Mouse (Mus musculus) frontal cortex, postnatal 36 days (tissue): ENCODE results near the gene Kcna2.

Experiments used
- DNase-seq, 2 experiments: peaks; one replicate each; pipeline ENCODE4 v3.0.0; 2022; ENCODE audit warnings: low spot score in 2 of 2

Gene Kcna2

DNA sequence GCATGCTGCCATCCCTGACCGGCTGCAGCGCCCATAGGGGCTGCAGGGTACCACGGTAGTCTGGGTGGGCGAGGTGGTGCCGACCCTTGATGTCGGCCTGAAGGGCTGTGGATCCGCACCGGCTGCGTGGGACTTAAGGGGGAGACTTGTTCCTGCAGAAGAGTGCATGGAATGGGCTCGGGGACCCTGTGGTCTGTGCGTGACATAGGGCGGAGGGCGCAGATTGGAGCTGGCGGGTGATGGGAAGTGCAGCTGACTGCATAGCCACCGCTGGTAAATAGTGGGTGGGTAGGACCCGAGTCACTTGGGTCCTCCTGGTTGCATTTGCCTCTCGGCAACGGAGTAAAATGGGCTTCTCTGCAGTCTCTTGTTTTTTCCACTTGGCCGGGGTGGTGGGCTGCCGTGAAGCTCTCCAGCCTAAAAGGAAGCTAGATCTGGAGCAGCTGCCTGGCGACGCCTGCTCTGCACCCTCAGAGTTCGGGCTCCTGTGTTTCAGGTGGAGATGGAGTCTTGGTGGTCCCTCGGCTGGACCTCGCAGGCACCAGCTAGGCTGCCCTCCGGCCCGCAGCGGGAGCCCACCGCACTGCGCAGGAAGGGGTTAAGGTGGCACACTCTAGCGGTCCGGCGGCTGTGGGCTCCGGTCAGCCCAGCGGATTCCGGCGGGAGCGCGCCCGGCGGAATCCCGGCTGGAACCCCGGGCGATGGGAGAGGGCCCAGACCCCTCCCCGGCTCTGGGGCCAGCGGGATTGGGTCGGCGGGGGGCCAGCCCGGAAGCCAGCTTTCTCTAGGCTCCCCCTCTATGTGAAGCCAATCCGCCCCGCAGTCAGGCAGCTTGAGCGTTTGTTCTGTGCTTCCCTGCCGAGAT lies 1.1 kb downstream of the Kcna2 start:
- peak; percentile 68 to 69 for DNase-seq

DNA sequence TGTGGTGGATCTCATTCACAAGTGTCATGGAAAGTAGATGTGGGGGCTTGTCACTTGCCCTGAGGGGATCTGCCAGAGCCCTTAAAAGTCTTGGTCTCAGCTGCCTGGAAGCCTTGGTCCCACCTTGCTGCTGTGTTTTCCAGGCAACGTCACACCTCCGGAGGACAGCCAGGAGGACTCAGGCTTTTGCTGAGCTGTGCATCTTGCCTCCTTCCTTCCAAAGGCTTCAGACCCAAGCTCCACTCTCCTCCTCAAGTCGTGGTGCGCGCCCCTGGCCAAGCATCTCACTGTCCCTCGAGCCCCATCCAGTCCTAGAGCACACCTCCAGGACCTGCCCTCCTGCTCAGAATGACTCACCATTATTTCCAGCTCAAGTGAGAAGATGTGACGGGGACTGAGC lies 2.1 kb downstream of the Kcna2 start:
- no peak for DNase-seq

DNA sequence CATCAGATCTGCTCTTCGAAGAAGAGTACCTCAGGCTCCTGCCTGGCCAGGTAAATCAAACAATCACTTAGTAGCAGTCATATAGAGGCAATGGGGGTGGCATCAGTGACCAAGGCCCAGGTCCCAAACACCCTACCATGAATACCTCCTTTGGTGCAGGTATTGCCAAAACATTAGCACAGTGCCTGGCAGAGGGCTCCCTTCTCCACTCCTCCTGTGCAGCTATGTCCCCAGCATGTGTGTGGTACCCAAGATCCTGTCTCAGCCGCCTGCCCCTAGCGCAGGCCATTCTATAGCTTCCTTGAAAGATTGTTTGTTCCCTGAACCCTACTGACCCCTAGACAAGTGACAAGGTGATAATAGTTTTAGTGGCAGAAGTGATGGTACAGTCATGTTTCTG lies 2.5 kb downstream of the Kcna2 start:
- no peak for DNase-seq

DNA sequence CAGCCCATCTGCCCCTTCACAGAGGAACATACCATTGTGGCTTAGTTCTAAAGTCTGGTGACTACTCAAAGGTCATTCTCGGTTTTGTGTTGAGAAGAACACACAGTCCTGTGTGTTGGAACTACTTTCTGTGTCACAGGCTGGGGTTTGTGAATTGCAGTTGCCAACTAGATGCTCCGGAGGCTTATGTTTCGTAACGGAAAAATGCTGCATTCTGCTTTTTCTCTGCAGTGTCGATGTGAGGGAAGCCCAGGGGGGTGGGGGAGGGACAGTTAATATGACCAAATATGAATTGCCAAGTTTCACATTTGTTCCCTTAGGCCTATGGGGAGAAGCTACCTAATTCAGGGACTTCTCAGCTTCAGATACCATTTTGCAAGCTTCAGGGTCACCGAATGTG lies 5.0 kb downstream of the Kcna2 start:
- DNase-seq = no peak

DNA sequence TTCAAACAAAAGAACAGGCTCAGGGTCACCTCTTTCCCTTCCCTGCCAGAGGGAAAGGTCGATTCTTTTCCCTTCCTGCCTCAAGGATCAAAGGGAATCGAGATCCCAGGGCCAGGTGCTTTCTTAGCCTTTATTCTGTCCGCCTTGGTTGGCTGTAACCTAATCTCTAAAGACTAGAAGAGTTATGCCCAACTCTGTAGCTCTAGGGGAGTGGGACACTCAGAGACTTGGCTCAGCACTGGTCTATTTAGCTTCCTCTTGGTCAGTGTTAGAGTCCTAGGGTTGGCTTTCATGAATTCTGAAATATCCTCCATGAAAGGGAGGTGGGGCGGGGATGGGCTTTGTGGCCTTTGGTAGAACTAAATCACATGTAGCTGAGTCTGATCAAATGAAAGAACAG lies 11.6 kb downstream of the Kcna2 start:
- no peak for DNase-seq

DNA sequence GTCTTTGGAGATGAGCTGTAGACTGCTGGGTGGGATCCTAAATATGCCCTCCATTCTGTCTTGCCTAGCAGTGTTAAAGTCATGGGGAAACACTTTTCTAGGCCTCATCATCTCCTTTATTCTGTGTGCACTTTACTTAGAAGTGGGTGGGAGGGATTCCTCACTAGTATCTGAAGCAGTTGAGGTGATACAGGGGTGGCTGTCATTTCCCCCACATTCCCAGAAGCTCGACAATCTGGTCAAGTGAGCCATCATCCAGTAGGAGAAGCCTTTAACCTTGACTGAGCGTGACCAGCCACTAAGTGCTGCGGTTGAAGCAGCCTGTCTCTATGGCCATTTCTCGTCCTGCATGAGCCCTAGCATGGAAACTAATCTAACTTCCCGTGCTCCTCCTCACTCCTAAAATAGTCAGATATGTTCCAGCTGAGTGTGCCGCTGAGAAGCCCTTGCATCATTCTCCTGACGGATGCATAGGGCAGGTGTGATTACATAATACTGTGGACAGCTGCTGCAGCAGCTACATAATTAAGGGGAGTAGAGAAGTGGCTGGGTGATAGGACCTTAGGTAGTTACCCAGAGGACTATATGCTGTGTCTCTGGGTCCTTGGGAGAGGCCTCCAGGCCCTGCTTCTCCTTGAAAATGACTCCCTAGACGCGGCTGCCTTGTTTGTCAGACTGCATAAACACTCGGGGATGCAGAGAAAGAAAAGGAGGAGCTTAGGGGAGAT lies 12.2 kb downstream of the Kcna2 start:
- DNase-seq = peak in 1 of 2 experiments; percentile 51

DNA sequence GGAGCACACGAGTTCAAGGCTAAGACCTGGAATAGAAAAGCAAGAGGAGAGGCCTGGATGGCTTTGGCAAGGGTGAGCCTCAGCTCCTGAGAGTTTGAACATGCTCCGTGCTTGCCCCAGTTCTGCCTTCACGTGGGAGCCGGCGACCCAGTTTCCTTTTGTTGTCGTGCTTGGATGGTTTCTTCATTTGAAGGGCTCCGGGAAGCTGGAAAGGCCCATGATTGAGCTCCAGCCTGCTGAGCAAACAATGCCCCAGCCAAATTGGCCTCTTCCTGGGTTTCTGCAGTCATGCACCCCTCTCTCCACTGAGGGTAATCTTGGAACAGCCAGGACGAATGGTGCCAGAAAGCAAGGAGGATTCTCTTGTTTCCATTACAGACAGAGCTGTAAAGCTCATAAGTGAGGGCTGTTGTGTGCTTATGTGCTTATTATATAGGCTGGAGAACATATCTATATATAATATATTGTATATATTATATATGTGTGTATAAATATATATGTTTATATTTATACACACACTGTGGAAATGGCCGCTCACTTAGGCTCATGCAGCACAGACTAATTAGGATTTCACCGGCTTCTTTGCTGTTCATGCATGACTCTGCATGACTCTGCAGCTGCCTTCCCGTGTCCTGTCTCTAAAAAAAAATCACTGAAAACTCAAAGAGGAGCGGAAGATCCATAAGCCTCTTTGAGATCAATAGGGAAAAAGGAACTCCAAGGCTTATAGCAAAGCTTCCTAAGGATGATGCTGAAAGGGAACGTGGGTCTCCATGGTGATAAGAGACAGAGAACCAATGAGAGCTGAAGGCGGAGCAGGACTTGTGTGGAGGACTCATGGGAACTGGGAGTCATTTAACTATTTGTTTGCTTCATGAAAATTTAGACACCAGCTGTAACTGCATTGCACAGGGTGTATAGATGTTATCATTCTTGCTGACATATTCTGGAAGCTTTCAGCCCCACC lies 13.1 kb downstream of the Kcna2 start:
- peak; percentile 63 to 83 for DNase-seq

DNA sequence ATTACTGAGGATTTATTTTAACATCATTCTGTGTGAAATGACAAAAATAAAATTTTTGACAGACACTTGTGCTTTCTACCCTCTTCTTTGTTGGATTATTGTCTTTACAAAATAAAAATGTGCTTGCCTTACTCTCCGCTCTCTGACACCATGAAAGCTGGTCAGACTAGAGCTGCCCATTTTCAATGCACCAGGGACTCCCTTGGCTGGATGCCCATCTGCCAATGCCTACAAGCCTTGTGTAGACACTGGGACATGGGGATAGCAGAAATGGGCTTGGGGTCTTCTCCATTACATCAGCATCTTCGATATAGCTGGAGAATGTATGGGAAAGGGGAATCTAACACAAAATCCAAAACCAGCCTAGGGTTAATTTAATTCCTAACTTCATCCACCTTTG lies 14.0 kb downstream of the Kcna2 start:
- no peak for DNase-seq

DNA sequence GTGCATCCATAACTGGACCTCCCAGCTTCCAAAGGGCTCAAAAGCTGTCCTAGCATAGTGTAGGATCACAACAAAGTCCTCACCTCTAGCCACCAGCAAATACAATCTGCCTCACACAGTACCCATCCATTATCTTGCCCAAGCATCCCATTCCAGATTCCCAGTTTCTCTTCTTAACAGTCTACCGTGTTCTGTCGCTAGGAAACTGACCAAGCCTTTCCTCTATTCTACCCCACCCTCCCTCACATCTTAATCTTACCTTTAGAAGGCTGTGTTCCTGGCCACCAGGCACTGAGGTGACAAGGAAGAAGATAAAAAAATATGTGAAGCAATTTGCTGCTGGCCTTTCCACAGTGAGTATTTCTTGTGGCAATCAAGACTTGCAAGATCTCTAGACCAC lies 14.8 kb downstream of the Kcna2 start:
- DNase-seq = no peak

DNA sequence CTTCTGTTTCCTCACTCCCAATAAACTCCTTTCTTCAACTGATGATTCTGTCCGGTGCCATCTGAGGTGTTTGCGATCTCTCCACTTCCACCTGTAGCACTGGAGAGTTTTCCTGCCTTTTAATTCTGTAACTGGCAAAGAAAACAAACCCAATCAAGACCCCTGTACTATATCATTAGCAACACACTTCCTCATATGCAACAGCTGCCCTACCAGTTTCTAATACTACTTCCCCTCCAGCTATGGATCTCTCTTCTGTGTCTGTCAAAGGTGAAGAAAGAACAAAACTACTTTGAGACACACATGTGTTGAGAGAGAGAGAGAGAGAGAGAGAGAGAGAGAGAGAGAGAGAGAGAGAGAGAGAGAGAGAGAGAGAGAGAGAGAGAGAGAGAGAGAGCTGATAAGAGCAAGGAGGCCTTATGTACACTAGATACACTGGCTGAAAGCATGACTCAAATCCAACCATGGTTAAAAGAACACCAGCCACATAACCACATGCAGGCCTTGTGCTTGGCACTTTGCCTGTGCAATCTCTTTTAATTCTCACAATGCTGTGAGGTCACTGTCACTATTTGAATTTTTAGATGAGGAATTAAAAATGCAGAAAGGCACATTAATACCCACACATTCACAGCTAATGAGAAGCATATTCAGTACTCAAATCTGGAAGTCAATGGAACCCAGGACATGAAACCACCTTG lies 19.1 kb downstream of the Kcna2 start:
- DNase-seq = no peak

DNA sequence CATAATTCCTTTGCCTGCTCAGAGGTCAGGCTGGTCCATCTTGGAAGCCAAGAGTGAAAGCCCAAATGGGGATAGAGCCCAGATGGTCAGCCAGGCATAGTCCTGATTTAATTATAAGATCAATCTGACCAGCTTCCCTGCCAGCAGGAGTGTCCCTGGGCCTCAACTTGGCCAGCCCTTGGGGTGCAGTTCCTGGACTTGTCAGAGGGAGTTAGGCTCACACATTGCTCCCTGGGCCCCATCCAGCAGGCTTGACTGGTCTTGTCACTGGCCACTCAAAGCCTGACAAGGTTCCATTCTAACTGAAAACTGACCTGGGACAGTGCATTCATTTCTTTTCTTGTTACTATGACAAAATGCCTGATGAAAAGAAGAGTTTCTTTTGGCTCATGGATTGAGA lies 21.4 kb downstream of the Kcna2 start:
- DNase-seq = no peak

DNA sequence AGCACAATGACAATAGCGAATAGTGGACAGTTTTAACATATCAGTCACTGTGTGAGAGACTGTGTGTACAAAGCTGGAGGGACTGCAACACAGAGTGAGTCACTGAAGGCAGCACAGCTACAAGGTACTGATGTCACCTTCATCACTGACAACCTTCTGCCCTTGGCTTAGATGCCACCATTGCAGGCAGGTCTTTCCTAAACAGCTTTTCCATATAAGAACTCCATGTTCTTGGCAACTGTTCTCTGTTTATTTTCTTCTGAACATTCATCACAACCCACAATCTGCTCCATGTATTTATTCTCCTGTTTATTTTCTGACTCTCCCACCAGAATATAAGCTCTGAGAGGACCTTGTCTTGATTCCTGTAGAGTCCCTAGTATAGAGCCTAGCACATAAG lies 26.7 kb downstream of the Kcna2 start:
- DNase-seq = no peak

DNA sequence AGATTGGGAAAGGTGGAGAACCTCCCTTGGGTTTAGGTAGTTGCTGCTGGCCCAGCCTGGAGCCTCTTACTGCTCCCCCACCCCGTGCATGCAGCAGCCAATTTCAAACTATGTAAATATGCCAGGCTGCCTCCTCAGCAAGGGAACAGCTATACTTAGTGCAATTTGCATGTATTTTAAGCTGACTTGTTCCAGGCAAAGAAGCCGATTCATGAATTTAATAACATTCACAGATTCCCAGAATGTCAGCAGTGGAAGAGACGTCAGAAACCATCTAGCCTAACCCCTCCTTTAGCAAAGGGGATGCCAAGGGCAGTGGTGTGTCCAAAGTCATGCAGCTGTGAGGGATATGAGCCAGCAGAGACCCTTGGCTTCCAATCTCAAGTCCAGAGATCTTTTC lies 27.5 kb downstream of the Kcna2 start:
- DNase-seq = peak in 1 of 2 experiments; percentile 83

DNA sequence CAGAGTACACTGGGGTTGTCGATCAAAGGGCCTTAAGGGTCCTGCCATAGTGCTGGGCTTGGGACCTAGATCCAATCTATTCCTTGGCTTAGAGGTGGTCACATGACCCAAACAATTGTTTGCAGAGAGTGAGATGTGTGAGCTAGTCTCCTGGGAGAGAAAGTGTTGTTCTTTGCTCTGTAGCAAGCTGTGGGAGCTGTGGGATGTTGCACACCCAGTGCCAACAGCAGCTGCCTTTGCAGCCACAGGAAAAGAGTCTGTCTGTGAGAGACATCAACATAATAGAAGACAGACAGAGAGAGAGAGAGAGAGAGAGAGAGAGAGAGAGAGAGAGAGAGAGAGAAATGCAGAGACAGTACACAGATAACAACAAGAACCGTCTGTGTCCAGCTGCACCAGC lies 28.3 kb downstream of the Kcna2 start:
- peak in 1 of 2 experiments; percentile 50 for DNase-seq

DNA sequence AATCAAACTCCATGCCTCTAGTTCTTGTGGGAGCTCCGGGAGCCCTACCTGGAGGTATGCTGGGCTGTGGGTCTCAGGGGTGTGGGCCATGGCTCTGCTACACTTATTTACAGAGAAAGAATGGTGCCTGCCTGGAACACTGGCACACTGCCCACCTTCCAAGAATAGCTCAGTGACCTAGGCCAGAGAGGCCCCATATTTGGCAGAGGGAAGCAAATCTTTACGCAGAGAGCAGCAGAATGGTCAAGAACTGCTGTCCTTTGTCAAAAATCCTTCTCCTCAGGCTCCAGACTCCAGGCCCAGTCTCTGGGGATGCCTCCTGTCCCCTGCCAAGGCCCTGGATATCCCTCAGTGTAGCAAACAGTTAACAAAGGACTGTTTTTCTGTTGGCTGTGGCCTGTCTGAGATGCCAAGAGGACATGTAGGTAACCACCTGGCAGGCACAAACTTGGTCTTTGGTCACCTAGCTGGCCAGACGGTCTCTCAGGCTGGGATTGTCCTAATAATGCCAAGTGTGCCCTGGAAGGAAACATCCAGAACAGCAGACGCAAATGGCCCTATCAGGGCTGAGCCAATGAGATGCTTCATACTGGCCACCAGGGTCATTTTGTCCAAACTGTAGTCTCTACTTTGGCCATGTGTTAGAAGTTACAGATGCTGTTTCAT lies 29.8 kb downstream of the Kcna2 start:
- no peak for DNase-seq

DNA sequence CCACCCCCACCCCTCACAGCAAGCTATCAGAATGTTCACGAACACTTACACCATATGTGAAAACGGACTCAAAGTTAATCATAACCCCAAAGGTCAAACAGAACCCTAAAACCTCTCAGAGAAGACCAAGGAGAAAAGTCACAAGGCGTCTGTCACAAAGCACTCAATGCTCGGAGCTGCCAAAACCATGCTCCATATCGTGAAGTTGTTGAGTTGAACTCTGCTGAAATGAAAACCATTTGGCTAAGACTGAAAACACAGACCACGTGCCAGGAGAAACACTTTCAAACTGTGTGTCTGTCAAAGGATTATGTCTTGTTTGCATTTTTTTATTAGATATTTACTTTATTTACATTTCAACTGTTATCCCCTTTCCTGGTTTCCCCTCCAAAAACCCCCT lies 30.9 kb downstream of the Kcna2 start:
- DNase-seq = no peak

DNA sequence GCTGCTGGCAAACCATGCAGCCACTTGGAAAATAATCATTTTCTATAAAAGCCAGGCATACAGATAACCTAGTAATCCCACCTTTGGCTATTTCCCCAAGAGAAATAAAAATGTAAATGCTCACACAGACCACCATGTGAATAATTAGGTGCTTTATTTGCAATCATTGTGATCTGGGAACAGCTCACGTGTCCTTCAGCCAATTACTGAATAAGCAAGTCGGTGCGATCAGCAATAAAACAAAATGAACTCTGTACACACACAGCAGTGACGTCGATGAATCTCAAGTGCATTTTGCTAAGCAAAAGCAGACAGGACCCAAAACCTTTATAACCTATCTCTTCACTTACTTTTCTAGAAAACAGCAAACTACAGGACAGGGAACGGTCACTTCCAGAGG lies 31.7 kb downstream of the Kcna2 start:
- no peak for DNase-seq

DNA sequence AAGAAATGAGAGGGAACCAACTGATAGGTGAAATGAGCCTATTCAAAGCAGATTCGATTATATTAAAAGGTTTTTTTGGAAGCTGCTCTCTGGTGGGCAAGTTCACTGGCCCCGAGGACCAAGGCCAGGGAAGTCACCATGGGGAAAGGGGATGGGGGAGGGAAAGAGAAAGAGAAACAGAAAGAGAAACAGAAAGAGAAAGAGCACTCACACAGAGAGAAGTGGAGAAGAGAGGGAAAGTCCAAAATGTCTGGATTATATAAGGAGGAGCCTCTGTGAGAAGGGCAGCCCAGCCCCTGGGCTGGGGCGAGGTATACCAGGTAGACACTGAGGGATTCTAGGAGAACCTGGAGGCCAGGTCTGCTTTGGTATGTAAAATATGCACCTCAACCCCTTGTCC lies 33.5 kb downstream of the Kcna2 start:
- no peak for DNase-seq

DNA sequence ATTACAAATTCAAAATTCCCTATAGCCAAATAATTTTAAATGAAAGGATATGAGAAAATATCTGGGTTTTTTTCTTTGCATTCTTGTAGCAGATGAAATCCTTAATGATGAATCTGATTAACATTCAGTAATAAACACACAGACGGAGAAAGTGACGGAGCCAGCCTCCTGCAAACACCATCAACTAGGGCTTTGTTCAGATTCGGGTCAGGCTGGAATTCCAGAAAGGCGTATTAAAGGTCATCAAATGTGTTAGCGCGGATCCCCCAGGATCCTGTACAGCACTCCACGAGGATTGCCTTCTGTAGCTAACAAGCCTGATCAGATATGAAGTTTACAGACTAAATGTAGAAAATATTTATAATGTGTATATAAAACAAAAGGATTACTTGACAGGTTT lies 46.2 kb downstream of the Kcna2 start:
- DNase-seq = no peak

DNA sequence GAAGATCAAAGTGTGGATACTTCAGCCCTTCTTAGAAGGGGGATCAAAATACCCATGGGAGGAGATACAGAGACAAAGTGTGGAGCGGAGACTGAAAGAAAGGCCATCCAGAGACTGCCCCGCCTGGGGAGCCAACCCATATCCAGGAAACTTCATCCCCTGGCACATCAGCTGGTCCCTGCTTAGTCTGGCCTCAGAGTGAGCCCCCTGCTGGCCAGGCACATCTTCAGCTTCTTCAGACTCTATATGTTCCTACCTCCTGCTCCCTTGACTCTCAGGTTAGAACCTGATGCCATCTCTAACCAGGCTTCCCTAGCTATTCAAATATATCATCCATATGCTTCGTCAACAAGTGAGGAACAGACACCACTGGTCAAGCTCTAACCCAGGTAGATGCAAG lies 48.1 kb downstream of the Kcna2 start:
- DNase-seq = peak in 1 of 2 experiments; percentile 49

DNA sequence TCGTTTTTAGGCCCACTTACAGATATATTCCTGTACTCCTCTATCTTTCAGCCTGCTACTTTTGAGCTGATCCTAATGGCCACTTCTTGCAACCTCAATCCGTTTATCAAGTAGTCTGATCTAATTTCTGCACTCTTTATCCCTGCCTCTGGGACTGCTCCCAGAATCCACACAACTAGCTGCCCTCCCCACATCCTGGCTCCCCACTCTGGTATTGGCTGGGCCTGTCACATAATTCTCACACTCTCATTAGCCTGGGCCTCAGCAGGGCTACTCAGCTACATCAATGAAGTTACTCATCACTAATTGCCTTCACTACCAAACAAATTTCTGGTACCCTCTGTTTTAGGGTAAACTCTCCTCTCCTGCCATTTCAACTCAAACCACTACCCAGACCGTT lies 49.5 kb downstream of the Kcna2 start:
- peak in 1 of 2 experiments; percentile 28 for DNase-seq
